Mouse (Mus musculus): ENCODE results near the gene Unc5c.

- TF ChIP-seq CTCF (IDR thresholded peaks at IDR 0.05; ENCODE audit: control insufficient read depth, insufficient read depth, insufficient replicate concordance, low read depth, low read length) (no peak), POLR2A (IDR thresholded peaks at IDR 0.05; ENCODE audit: control insufficient read depth, low read depth, low read length) (no peak)
Observed at GRCm38 (mm10) chr3:141748694-141749381, 283.8 kb downstream of the Unc5c start.

Data from testis, adult 2 months (tissue).